Mouse (Mus musculus): ENCODE data around the gene Trip6.

- TF ChIP-seq JUND (IDR thresholded peaks at IDR 0.05; ENCODE audit: low read depth, low read length) (no peak), ELF1 (IDR thresholded peaks at IDR 0.05; ENCODE audit: low read depth, low read length) (peak; percentile 89), POLR2A (IDR thresholded peaks at IDR 0.05; ENCODE audit: control insufficient read depth in 1 of 2, insufficient read depth in 1 of 2, low read depth in 1 of 2, low read length in 2 of 2, poor library complexity in 1 of 2) (peak; percentile 79 to 97; a peak in 3 of 4 replicates), CTCF (IDR thresholded peaks at IDR 0.05 in 2 of 3, conservative IDR thresholded peaks at IDR 0.05 in 1 of 3; ENCODE audit: control insufficient read depth in 1 of 3, insufficient read depth in 1 of 3, low read depth in 2 of 3, low read length in 3 of 3, poor library complexity in 1 of 3, severe bottlenecking in 1 of 3) (no peak), SMC3 (IDR thresholded peaks at IDR 0.05; ENCODE audit: low read depth, low read length) (peak; percentile 16; the same call in 1 of the 2 replicates), RCOR1 (IDR thresholded peaks at IDR 0.05; ENCODE audit: low read depth, low read length) (0 out of 2 replicates have a peak, but pooled peaks have one; percentile 10)
Observed at GRCm38 (mm10) chr5:137307071-137307912, 6.9 kb downstream of the Trip6 start, which contains the start of gene Srrt.

Data from MEL (cell line).